Mouse (Mus musculus) R1 (cell line): Measurements from ENCODE around the gene Nfyb.

ENCODE experiments used
- DNase-seq: peaks from one replicate; pipeline ENCODE4 v3.0.0-alpha.2; 2018; ENCODE audit warnings: low read depth, low spot score

Nfyb gene

GRCm38 (mm10) chr10:82745301-82745700 is 18.6 kb downstream of the Nfyb start:
- peak; percentile 74 for DNase-seq

GRCm38 (mm10) chr10:82744296-82744695 is 19.6 kb downstream of the Nfyb start:
- no peak for DNase-seq

GRCm38 (mm10) chr10:82742578-82742977 is 21.4 kb downstream of the Nfyb start:
- no peak for DNase-seq

- no peak for DNase-seq
Measured at GRCm38 (mm10) chr10:82741876-82742275, 22.1 kb downstream of the Nfyb start.

GRCm38 (mm10) chr10:82741354-82741753 is 22.6 kb downstream of the Nfyb start:
- no peak for DNase-seq

GRCm38 (mm10) chr10:82699296-82699941 is 64.5 kb downstream of the Nfyb start:
- DNase-seq: peak; percentile 43

GRCm38 (mm10) chr10:82698712-82699261 is 65.2 kb downstream of the Nfyb start:
- DNase-seq: peak; percentile 79
